Mouse (Mus musculus) left cerebral cortex, postnatal 36 days (tissue): ENCODE results near the gene Fxyd5. TPM values are rescaled to one million over a fixed set of nuclear protein-coding genes. Genes with fewer than 3 reads are reported as not detected.

ENCODE experiments used
- DNase-seq, 2 experiments: peaks; one replicate each; pipeline ENCODE4 v3.0.0; 2021 to 2022; ENCODE audit warnings: low spot score in 2 of 2, mixed read lengths in 1 of 2
- intact Hi-C: fragments of 180-260 bp; cut with DNase I; formaldehyde crosslinking; loops from one replicate; pipeline ENCODE4 v1.15.1; 2025
- total RNA-seq, 2 experiments: library from RNA; stranded (reverse); gene quantifications; 2 replicates each; pipeline ENCODE4 v1.2.3; 2021

Gene Fxyd5
- total RNA-seq, result 10 to 100 TPM; 19.8 to 39.0 TPM

DNA sequence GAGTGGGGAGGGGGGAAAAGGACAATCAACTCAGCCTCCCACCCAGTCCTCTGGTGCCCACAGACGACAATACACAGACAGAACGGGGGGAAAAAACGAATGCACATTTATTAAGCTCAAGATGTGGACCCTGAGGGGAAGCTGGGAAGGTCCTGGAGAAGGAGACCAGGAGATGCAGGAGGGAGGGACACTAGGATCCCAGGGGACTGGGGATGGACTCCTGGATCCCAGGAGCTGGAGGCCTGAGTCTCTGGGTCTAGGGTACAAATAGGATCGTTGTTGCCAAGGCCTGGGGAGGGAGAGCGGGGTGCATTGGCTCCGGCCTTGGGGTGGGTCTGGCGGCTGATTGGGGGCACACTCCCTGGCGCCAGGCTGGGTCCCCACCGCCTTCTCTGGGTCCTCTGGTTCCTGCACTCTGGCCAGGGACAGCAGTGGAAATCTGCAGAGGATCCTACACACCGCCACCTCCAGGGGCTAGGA lies at the start of gene Fxyd5:
Gene Fxyd5 (minus strand): TSS at position 51 of the 480 bp plus-strand sequence.
- no peak for DNase-seq
- intact Hi-C loops, result no loop called here

DNA sequence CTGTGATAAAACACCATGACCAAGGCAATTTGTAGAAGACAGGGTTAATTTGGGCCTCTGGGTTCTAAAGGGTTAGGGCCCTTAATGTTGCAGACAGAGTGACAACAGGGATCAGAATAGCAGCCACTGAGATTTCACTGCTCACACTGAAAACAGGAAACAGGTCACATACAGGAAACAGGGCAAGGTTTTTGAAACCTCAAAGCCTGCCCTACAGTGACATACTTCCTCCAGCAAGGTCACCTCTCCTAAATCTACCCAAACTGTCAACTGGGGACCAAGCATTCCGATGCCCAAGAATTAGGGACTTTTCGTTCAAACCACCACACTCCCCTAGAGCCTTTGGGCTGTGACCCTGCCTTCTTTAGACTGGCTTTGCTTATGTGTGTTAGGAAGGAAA lies 47.4 kb upstream of the Fxyd5 start:
- intact Hi-C loops, result no loop called here
- no peak for DNase-seq

DNA sequence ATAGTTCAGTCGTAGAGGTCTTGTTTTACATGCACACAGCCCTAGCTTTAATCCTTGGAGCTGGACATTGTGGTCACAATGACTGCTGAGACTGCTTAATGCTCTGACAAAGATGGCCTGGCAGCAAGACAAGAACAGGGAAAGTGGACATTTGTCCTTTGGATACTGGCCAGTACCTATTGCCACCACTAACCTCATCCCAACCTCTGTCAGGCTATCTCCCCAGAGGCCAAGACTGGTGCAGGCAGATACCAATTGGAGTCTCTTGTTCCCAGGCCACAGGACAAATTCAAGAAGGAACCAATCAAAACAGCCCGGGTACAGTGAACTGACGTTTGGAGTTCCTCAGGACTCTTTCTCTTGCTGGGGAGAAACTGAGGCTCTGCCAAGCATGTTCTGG lies 45.9 kb upstream of the Fxyd5 start:
- intact Hi-C loops, result no loop called here
- DNase-seq, result no peak

DNA sequence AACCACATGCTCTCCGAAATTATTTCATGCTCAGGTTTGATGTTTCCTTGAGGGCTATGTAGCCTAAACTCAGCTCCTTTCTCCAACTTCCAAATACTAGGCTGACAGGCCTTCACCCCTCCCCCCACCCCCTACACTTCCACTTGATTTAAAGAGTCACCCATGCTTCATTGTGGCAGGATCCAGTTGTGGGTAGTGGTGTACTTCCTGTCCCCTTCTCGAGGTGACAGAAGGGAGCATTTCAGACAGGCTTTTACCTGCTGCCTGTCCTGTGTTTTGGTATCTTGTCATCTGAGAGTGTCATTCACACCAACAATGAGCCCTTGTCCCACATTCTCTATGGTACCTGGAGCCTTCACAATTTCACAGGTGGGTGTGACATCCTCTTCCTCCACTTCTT lies 45.0 kb upstream of the Fxyd5 start:
- DNase-seq, result no peak
- intact Hi-C loops, result no loop called here

DNA sequence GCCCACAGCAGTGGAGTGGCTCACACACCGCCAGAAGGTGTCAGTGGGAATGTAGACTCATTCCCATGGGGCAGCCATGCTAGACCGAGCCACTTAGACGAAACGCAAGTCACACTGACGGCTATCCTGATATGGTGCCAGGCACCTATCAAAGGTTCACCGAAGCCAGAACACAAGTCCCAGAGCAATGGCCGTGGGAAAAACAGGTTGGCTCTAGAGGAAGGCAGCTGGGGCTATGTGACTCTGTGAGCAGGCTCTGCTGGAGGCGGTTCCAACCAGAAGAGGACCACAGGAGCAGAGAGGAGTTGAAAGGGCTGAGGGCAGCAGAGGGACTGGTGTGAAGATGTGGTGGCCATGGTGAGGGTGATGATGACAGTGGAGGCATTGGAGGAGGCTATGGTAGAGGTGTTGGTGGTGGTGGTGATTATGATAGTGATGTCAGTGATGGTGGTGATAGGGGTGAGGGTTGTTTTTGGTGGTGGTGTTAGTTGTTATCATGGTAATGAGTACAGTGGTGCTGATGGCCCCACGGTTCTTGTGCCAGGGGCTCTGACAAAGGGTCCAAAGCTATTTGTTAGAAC lies 44.0 kb upstream of the Fxyd5 start:
- intact Hi-C loops, result no loop called here
- no peak for DNase-seq

DNA sequence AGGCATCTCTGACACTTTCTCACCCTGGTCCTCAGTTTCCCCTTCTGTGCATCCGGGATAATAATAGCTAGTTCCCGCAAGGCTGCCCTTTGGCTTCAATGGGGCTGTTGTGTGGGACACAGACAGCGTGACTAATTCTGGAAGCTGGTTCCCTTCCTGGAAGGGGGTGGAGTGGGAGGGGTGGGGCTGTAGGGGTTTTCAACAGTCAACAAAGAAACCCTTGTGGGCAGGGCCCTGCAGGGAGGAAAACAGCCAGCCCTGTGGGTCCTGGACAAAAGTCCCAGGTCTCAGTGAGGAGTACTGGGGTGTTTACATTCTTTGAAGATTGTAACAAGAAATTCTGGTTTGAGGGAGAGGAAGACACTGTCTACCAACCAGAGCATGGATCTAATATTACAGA lies 42.9 kb upstream of the Fxyd5 start:
- DNase-seq, result no peak
- intact Hi-C loops, result no loop called here

DNA sequence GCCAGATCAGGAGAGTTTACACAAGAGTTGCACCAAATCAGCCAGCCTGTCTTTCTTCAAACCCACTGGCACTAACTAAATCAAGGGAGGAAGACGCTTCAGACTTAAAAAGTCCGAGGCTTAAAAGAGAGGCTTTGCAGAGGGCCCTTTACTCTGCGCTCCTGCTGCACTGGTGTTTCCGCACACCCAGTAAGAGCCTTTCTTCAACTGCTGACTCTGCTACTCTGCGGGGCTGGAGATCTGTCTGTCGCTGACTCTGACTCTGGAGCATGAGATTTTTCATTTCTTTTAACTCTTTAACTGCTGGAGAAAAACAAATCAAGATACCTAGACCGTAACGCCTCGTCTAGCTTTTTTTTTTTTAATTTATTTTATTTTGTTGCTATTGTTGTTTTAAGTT lies 41.9 kb upstream of the Fxyd5 start:
- DNase-seq, result no peak
- intact Hi-C loops, result no loop called here

DNA sequence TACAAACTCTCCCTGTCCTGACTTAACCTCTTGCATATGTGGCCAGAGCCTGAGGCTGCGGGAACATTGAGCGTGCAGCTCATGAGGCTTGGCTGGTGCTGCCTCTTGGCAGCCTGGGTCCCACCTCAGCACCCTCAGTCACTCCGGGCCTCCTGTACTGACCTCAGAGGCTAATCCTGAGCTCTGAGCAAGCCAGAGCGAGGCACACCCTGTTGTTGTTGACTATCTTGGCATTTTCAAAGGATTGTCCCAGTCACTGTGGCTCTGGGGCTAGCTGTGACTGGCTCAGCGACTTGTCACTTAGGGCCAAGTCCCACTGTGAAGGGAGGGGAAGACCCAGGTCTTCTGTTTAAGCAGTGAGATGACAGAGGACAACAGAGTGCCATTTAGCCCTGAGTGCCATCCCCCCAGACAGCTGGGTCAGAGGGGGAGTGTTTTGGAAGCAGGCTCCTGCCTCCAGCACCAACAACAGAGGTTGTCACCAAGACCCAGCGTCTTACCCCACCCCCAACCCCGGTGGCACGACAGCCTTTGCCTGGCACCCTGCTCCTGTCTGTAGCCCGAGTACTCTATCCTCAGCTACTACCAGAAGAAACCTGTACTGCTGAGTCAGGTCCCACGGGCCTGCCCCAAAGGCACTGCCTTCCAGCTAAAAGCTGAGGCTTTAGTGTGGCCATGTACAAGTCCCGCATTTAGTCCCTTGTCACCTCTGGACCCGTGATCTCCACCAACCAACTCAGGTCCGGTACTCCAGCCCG lies 40.7 kb upstream of the Fxyd5 start:
- intact Hi-C loops, result no loop called here
- no peak for DNase-seq

DNA sequence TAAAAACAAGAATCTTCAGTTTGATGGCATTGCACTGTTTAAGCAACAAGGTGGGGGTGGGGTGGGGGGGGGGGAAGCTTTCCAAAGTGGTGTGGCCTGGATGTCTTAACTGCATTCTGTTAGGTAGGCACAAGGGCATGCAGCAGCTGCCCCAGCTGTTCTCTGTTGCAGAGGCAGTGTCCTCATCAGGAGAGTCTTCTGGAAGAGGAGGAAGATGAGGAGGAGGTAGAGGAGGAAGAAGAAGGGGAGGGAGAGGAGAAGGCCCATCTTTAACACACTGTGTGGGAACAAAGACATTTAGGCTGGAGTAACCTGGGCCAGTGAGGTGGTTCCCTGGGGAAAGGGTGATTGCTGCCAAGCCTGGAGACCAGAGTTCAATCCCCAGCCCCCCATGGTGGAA lies 39.8 kb upstream of the Fxyd5 start:
- no peak for DNase-seq
- intact Hi-C loops, result no loop called here

DNA sequence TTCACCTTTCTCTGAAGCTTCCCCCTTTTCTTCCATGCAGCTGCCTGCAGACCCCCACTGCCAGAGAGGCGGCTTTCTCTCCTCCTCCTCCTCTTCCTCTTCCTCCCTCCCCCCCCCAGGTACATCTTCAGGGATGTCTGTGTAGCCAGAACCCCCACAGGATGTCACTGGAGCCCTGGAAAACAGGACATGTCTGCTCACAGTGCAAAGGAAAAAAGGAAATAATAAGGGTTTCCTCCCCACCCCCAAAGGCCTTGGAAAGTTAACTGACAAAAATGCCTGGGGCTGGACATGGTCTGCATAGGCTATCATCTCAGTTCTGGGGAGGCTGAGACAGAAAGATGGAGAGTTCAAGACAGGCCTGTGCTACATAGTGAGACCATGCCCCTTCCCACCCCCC lies 38.8 kb upstream of the Fxyd5 start:
- intact Hi-C loops, result no loop called here
- DNase-seq, result no peak

DNA sequence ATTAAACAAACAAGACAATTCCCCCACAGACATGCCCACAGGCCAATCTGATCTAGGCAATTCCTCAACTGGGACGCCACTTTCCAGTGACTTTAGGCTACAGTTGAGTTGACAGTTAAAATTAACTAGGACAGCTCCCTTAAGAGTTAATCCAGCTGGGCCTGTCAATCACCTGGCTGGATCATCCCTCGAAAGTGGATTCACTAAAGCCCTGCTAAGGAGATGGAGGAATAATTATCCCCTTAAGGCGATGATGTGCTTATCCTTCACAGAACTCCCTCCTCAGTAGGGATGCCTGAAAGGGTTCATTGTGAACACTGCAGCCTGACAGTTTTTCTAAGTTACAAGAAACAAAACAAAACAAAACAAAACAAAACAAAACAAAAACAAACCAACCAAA lies 38.3 kb upstream of the Fxyd5 start:
- no peak for DNase-seq
- intact Hi-C loops, result no loop called here

DNA sequence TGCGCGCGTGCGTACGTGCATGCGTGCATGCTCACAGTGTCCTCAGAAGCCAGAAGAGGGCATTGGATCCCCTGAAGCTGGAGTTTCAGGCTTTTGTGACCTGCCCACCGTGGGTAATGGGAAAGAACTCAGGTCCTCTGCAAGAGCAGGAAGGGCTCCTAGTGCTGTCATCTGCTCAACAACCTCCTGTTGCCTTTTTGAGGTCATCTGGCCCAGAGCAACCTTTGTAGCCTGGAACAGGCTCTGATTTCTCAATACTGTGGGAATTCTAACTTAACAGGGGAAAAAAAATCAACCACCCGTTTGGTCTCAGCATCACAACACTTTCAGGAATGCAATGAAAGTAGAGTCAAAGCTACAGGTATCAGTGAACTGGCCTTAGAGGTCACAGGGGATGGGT lies 37.4 kb upstream of the Fxyd5 start:
- intact Hi-C loops, result loop anchor here (2.0 kb wide), 1 partner anchor 21 kb away; the partner anchor contains the start of gene Lgi4
- DNase-seq, result no peak

DNA sequence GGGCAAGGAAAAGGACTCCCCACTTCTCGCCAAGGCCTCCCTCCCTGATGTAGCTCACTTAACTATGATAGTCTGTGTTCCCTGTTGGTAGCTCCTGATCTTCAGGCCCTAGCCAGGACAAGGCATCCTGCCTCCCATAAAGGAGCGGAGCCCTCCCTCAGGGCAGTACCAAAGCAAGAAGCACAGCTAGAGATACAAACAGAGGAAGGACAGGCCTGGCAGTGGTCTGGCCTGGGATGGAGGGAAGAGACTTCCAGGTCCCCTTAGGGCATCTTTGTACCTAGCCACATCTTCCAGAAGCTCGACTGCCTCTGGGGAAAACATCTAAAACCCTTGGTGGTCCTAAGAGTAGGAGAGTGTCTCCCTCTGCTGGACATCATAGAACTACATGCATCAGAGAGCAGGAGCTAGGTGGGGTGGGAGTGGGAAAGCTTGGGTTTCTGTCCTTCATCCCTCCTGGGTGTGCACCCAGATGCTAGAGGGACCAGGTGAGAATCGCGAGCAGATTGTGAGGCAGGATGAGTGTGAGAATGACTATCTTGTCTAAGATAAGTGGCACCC lies 35.7 kb upstream of the Fxyd5 start:
- peak in 1 of 2 experiments; percentile 15 for DNase-seq
- intact Hi-C loops, result loop anchor here (2.0 kb wide), 1 partner anchor 19 kb away; the partner anchor contains the start of gene Lgi4

DNA sequence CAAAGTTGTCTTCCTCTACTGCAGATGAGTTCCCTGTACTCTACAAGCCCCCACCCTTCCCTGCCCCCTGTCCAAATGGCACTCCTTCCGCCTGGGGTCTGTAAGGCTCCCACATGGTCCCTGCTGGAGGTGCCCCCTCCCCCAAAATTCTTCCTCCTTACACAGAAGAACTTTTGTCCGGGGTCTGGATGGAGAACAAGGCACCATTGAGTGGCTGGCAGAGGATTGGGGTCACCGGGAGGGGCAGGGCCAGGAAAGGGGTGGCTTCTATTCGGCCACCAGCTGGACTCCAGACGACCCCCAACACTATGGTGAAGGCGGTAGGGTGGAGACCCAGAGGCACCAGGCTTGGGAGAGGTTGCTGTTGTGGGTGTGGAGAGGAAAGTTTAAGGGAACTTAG lies 35.2 kb upstream of the Fxyd5 start:
- intact Hi-C loops, result no loop called here
- peak in 1 of 2 experiments; percentile 45 for DNase-seq

DNA sequence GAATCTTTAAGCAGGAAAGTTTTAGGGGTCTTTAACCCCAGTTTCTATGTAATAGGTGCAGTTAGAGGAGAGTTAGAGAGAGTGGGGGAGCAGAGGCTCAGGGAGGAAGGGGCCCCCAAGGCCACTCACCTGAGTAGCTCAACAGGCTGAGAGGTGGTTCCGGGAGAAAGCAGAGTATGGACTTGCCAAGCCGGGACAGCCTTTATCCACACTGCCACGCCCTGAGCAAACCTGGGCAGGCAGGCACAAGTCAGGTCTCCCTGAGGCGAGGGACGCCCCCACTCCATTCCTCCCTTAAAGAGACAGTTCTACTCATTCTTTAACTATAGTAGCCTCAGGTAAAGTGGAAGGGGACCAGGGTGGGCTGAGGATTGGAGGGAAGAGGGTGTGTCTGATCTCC lies 34.2 kb upstream of the Fxyd5 start, which contains the start of gene Fxyd3:
Gene Fxyd3 (minus strand): TSS at position 213 of the 400 bp plus-strand sequence.
- intact Hi-C loops, result no loop called here
- DNase-seq, result no peak

DNA sequence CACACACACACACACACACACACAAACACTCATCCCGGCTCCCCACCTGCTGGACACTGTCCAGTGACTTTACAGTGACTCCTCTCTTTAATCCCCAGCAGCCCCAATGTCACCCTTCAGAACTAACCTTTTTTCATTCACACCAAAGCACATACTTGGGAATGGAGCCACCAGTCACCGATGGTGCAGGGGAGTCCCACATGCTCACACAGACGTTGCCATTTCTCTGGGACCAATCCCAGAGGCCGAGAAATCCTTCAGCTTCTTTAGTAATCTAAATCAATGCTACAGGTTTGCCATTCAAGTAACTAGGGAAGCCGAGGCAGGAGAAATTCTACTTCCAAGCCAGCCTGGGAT lies 32.4 kb upstream of the Fxyd5 start:
- DNase-seq, result peak in 1 of 2 experiments; percentile 27
- intact Hi-C loops, result no loop called here

DNA sequence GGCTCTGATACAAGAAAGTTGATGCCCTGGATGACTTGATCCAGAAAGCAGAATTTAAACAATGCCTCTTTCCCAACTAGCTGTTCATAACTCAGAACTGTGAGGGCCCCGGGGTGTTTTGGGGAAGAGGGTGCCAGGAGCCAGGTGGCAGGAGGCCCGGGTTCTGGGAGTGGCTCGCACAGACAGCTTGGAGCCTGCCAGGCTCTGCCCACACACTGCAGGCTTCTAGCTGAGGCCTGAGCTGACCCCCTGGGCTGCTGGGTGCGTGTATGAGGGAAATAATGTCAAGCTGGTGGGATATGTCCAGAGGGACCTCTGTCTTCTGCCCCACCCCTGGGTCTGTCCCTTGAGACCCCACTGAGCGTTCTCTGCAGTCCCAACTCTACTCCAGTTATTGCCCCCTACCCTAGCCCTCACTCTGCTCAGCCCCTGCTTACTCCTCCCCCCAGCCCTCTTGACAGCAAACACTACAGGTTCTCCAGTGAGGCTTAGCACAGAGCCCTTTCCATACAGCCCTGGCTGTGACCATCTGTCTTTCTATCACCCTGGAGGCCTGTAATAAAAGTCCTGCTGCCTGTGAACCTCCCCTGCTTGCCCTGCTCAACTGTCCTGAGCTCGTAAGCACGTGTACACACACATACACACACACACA lies 31.9 kb upstream of the Fxyd5 start:
- intact Hi-C loops, result no loop called here
- DNase-seq, result peak in 1 of 2 experiments; percentile 44

DNA sequence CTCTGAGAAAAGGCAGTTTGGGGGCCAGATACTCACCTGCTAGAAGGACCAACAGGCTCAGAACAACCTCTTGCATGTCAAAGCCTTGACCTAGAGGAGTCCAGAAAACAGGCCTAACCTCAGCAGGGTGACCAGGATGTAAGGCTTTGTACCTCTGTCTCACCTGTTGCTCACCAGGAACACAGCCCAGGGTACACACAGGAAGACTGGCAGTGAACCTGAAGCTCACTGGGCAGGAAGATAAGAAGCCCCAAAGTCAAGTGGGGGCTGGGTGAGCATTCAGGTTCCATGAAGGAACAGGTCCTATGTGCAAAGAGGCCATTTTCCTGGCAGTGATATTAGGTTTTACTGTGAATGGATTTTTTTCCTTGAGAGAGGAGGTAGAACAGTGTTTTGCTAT lies 31.3 kb upstream of the Fxyd5 start:
- intact Hi-C loops, result no loop called here

DNA sequence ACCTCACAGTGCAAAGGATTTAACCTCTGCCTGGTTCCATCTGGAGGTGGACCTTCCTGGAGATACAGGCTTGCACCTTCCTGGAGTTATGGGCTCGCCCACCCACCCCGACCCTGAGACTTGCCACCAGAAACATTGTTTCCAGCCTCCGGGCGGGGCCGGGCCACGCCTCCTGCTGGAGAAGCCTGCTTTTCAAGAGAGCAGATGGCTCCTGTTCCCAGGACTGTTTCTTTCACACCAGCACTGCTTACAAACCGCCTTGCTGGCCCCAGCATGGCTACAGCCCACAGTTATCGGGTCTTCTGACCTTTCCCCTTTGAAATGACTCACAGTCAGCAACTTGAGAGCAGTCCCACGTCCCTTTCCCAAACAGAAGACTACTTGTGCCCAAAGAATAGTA lies 30.0 kb upstream of the Fxyd5 start:
- intact Hi-C loops, result no loop called here
- DNase-seq, result no peak

More for the DNA sequence above, 31.3 kb upstream of the Fxyd5 start:
- DNase-seq, result no peak

DNA sequence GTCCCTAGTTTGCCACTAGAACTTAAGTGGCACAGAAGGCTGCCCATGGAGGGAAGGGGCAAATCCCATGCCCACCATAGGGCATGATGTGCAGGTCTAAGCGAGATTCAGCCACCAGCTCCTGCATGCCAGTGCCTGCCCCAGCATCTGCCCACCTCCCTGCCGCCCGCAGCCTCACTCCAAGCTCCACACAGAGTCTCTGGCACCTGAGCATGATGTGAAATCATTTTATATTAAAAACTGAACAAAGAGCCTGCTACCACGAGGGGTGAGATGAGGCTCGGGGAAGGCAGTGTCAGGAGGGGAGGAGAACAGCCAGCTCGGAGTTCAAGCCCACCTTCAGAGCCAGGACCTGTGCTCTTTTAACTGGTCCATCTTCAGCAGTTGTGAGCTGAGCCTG lies 28.0 kb upstream of the Fxyd5 start:
- intact Hi-C loops, result no loop called here
- no peak for DNase-seq

DNA sequence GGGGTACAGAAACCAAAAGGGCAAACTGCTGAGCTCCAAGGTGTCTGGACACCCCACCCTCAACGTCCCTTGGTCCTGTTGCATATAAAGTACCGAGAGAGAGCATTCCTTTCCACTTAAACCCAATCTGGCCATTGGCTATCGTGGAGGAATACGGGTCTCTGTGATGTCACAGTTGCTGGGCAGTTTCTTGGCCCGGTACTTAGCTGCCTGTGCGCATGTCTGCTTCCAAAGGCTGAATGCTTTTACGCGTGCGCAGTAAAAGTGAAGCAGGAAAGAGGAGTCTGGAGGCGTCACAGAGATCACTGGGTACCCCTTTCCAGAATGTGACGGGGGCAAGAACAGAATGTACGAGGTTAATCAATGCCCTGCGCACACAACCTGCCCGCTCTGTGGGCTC lies 27.2 kb upstream of the Fxyd5 start:
- intact Hi-C loops, result no loop called here
- DNase-seq, result no peak
